Mouse (Mus musculus) liver, adult 2 months (tissue): ENCODE results near the gene Zfp949. TPM values are rescaled to one million over a fixed set of nuclear protein-coding genes. Genes with fewer than 3 reads are reported as not detected.

Source experiments
- DNase-seq: peaks from one replicate; pipeline ENCODE4 v3.0.0-alpha.2; 2011; ENCODE audit warnings: low read depth, low spot score; ENCODE audit errors: extremely low read depth
- H3K27ac ChIP-seq: fragments of 200-500 bp; replicated peaks from 2 replicates; pipeline ENCODE4 v1.5.1; 2012; ENCODE audit warnings: low read depth, mild to moderate bottlenecking, control low read depth, inconsistent platforms, low read length; ENCODE audit not compliant: insufficient read depth
- H3K27me3 ChIP-seq: fragments of 200-500 bp; 2 replicates; pipeline ENCODE4 v1.6.1; 2012; ENCODE audit warnings: mild to moderate bottlenecking, moderate library complexity, low read length, inconsistent platforms; ENCODE audit not compliant: control insufficient read depth, insufficient read depth
- H3K36me3 ChIP-seq: fragments of 200-500 bp; 2 replicates; pipeline ENCODE4 v1.6.1; 2012; ENCODE audit warnings: low read length, inconsistent platforms; ENCODE audit not compliant: control insufficient read depth, insufficient read depth
- H3K4me1 ChIP-seq: fragments of 200-500 bp; 2 replicates; pipeline ENCODE4 v1.6.1; 2011; ENCODE audit warnings: low read length; ENCODE audit not compliant: control insufficient read depth, insufficient read depth
- H3K4me3 ChIP-seq: fragments of 200-500 bp; 2 replicates; pipeline ENCODE4 v1.5.1; 2011; ENCODE audit warnings: low read depth, mild to moderate bottlenecking, control low read depth, low read length, moderate library complexity; ENCODE audit not compliant: insufficient read depth
- H3K79me2 ChIP-seq: fragments of 200-500 bp; 2 replicates; pipeline ENCODE4 v1.6.1; 2012; ENCODE audit warnings: inconsistent platforms, mild to moderate bottlenecking, low read length, moderate library complexity; ENCODE audit not compliant: control insufficient read depth, insufficient read depth
- H3K9ac ChIP-seq: fragments of 200-500 bp; 2 replicates; pipeline ENCODE4 v1.6.1; 2012; ENCODE audit warnings: low read depth, mild to moderate bottlenecking, control low read depth, inconsistent platforms, low read length
- CTCF ChIP-seq: fragments of 200-500 bp; IDR thresholded peaks from 2 replicates; pipeline ENCODE4 v1.5.1; 2011; ENCODE audit warnings: low read depth, low read length, control low read depth
- POLR2A ChIP-seq: fragments of 200-500 bp; IDR thresholded peaks from 2 replicates; pipeline ENCODE4 v1.6.1; 2011; ENCODE audit warnings: low read length, control low read depth; ENCODE audit not compliant: insufficient read depth; ENCODE audit errors: extremely low read depth
- WGBS: fragments of 180-500 bp; shearing (Covaris S2); methylation state at CpG from one replicate; pipeline ENCODE4 v1.1.7; 2018; 5-methylcytosine and 5-hydroxymethylcytosine counted together
- polyA plus RNA-seq: library from polyadenylated mRNA; depleted of rRNA; stranded (reverse); fragments of >200 nt; gene quantifications from 2 replicates; pipeline ENCODE4 v1.2.3, GENCODE M21; 2012; rRNA removed
- total RNA-seq: library from RNA; depleted of rRNA; stranded (reverse); fragments of >200 nt; gene quantifications from 2 replicates; pipeline ENCODE4 v1.2.3, GENCODE M21; 2014; rRNA removed

The Zfp949 gene
- total RNA-seq (7.7 and 9.0 TPM in 2 replicates), polyA plus RNA-seq (1.7 and 2.4 TPM in 2 replicates)

DNA sequence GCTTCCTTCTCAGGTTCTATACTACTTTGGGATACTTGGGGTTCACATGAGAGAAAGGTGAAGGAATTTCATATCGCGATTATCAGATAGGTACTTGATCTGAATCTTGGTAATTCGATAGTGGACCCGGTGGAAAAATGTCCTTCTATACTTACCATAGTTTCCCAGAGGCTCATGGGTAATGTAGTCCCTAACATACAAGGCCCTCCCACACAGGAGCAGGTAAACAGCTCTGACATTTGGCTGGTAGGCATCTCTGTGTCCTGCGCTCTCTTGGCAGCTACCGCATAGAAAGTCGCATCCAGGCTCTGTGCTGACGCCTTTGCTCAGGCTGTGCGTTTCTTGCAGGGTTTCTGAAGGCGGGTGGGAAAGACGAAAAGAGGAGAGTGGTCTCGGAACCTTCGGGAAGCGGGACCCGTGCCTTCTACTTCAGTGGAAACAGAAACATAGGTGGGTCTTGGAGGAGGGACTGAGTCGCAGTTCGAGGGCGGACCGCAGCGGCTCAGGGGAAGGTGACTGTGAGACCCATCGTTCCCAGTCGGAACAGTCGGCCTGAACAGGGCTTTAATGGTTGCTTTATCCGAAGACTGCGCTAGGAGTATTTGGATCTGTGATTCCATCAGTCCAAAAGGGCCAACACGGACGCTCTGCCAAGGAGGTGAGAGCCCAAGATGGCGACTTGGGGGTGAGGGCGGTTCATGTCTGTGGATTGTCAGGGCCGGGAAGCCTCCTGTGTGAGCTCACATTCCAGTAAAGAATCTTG is at the start of gene Zfp949:
Zfp949 (plus strand) TSS at position 170 of the 763 bp plus-strand sequence.
- WGBS = under 1% methylated on average over 30 of the region's 30 CpGs
- Histone ChIP-seq H3K36me3 (peaks cover 2% of the 10 kb centered on the region; the same call in 1 of the 2 replicates), H3K4me3 (peak within 1 kb of the TSS; percentile 77), H3K9ac (peak within 1 kb of the TSS; percentile 67), H3K79me2 (peaks cover 14% of the 10 kb centered on the region; the same call in 1 of the 2 replicates), H3K4me1 (peaks cover 7% of the 10 kb centered on the region), H3K27ac (peak within 1 kb of the TSS; percentile 67), H3K27me3 (no peaks in the 10 kb centered on the region)
- peak; percentile 97 for DNase-seq
- TF ChIP-seq CTCF (no peak), POLR2A (peak; percentile 64; the same call in 1 of the 2 replicates)

DNA sequence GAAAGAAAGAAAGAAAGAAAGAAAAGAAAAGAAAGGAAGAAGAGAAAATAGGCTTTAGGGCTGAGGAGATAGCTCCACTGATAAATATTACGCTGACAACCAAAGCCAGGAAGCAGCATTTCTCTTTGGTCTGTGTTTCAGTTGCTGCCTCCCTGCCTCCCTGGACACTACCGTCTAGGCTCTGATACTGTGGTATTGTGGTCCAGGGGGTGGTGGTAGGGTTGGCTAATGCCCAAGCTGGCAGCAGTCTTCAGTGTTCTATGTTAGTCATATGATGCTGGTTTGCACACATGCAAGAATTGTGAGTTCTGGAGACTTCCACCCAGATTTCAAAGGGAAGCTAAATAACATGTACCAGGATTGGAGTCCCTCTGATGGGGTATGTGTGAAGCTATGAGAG is 47.7 kb upstream of the Zfp949 start:
- H3K27me3 ChIP-seq = no peaks in the 10 kb centered on the region
- no peaks in the 10 kb centered on the region for H3K36me3 ChIP-seq
- no peak overlapping the region for H3K27ac ChIP-seq
- H3K4me3 ChIP-seq = no peak overlapping the region
- 86% methylated on average over 2 of the region's 2 CpGs for WGBS
- no peaks in the 10 kb centered on the region for H3K79me2 ChIP-seq
- no peak for DNase-seq
- TF ChIP-seq CTCF (no peak), POLR2A (no peak)
- H3K4me1 ChIP-seq = no peaks in the 10 kb centered on the region
- no peak overlapping the region for H3K9ac ChIP-seq

DNA sequence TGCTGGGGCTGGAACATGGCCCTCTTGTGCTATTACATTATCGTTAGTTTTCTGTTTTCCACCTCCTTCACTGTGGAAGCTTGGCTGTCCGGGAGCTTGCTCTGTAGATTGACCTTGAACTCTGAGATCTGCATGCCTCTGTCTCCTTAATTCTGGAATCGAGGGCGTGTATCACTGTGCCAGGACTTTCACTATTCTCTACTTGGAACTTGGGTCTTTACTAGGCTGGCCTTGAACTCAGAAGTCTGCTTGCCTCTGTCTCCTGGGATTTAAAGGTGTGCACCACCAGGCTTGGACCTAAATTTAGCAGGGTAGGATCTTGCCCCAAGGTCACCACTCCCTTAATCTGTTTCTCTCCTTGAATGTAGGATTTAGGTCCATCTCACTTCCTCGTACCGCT is 46.0 kb upstream of the Zfp949 start:
- no peak for DNase-seq
- H3K27me3 ChIP-seq = no peaks in the 10 kb centered on the region
- H3K79me2 ChIP-seq = no peaks in the 10 kb centered on the region
- H3K4me1 ChIP-seq = no peaks in the 10 kb centered on the region
- WGBS = 81% methylated on average over 6 of the region's 6 CpGs
- no peak overlapping the region for H3K9ac ChIP-seq
- no peaks in the 10 kb centered on the region for H3K36me3 ChIP-seq
- TF ChIP-seq CTCF (no peak), POLR2A (no peak)
- H3K4me3 ChIP-seq = no peak overlapping the region
- no peak overlapping the region for H3K27ac ChIP-seq

DNA sequence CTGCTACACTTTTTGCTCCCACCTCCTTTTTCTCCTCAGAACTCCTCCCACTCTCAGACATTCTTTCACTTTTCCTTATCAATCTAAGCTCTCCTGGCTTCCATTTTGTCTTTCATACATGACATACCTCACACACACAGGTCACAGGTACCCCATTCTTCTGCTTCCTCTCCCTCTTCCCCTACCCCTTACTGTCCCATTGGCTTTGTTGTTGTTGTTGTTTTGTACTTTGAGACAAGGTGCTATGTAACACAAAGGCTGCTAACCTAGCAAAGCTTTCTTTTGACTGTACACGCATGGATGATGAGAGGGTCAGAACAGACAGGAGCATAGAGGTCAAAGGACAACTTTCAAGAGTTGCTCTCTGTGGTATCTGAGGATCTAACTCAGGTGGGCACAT is 32.3 kb upstream of the Zfp949 start:
- TF ChIP-seq CTCF = no peak
- TF ChIP-seq POLR2A = no peak
- no peak overlapping the region for H3K4me3 ChIP-seq
- H3K27me3 ChIP-seq = no peaks in the 10 kb centered on the region
- no peak for DNase-seq
- H3K27ac ChIP-seq = no peak overlapping the region
- whole genome bisulfite sequencing = 76% methylated on average over 1 of the region's 1 CpGs
- H3K79me2 ChIP-seq = no peaks in the 10 kb centered on the region
- peaks cover 6% of the 10 kb centered on the region for H3K36me3 ChIP-seq
- no peak overlapping the region for H3K9ac ChIP-seq
- H3K4me1 ChIP-seq = no peaks in the 10 kb centered on the region

DNA sequence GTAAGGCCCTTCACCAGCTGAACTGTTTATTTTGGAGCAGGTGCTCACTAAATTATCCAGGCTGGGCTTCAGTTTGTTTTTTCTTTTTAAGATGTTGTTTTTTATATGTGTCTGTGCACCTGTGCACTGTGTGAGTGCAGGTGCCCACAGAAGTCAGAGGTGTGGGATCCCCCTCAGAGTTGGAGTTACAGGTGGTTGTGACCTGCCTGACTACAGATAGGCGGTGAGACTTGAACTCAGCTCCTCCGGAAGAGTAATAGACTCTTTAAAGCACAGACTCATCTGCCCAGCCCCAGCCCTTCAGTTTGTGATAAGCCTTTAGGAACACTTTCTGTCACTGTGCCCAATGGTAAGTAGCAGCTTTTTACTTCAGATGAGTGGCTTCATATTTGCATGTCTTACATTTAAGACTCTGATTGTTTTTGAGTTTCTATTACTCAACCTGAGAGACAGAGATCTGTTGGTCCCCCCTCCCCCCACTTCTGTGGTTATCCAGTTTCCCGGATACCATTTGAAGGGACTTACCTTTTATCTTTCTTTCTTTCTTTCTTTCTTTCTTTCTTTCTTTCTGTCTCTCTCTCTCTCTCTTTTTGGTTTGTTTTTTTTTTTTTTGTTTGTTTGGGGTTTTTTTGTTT is 31.3 kb upstream of the Zfp949 start:
- WGBS = 81% methylated on average over 3 of the region's 3 CpGs
- no peak for TF ChIP-seq POLR2A
- TF ChIP-seq CTCF = no peak
- Histone ChIP-seq H3K27me3 (no peaks in the 10 kb centered on the region), H3K36me3 (peaks cover 13% of the 10 kb centered on the region), H3K27ac (no peak overlapping the region), H3K4me3 (no peak overlapping the region), H3K79me2 (no peaks in the 10 kb centered on the region), H3K4me1 (no peaks in the 10 kb centered on the region), H3K9ac (no peak overlapping the region)
- DNase-seq = no peak
